Mouse (Mus musculus): Measurements from ENCODE around the gene 3110070M22Rik. TPM values are rescaled to one million over a fixed set of nuclear protein-coding genes. Genes with fewer than 3 reads are reported as not detected.
"Not testable (repeated sequence)": the region's sequence is repeated elsewhere in the genome, so short reads cannot be mapped to it uniquely, and the experiment has no call there.

The 3110070M22Rik gene
- polyA plus RNA-seq (2015; fragmentation: Nextera tagmentation; extraction: Ambion mirVana), result 1.7 and 1.8 TPM in 2 replicates

- Histone ChIP-seq H3K27ac (peak within 1 kb of the TSS; percentile 3; the same call in 1 of the 2 replicates), H3K9me3 (peaks cover 20% of the 10 kb centered on the region), H3K4me2 (replicated peaks) (peak within 1 kb of the TSS; percentile 48), H3K9ac (peak within 1 kb of the TSS; percentile 37), H3K4me1 (no peaks in the 10 kb centered on the region), H3K36me3 (peaks cover 38% of the 10 kb centered on the region), H3K27me3 (no peaks in the 10 kb centered on the region), H3K4me3 (no peak within 1 kb of the TSS)
- WGBS, result 75% methylated on average over 87 of the region's 87 CpGs
- ATAC-seq (ENCODE audit: low FRiP score, low read depth), result no peak
Measured at GRCm38 (mm10) chr13:119487880-119488580, at the start of gene 3110070M22Rik, which contains the start of gene Tmem267. Gene 3110070M22Rik (minus strand): TSS chr13:119488383. Gene Tmem267 (plus strand): TSS chr13:119488039.

- H3K4me3 ChIP-seq; H3K36me3 ChIP-seq; H3K4me2 ChIP-seq (replicated peaks); H3K27ac ChIP-seq; H3K4me1 ChIP-seq; H3K27me3 ChIP-seq; H3K9ac ChIP-seq: not testable (repeated sequence)
- WGBS, result 96% methylated on average over 13 of the region's 22 CpGs
- peak; percentile 22; the same call in 1 of the 2 replicates for ATAC-seq (ENCODE audit: low FRiP score, low read depth)
- peaks cover 20% of the 10 kb centered on the region for H3K9me3 ChIP-seq
Measured at GRCm38 (mm10) chr13:119494938-119495337, 6.8 kb upstream of the 3110070M22Rik start.

GRCm38 (mm10) chr13:119492083-119492482, 3.9 kb upstream of the 3110070M22Rik start:
- 91% methylated on average over 10 of the region's 10 CpGs for WGBS
- not testable (repeated sequence) for H3K27me3 ChIP-seq; H3K4me3 ChIP-seq; H3K4me1 ChIP-seq; H3K4me2 ChIP-seq (replicated peaks); H3K27ac ChIP-seq; ATAC-seq (ENCODE audit: low FRiP score, low read depth); H3K9ac ChIP-seq; H3K36me3 ChIP-seq
- H3K9me3 ChIP-seq, result peaks cover 24% of the 10 kb centered on the region

- Histone ChIP-seq H3K36me3 (peaks cover 42% of the 10 kb centered on the region), H3K4me2 (replicated peaks) (peak overlapping the region; percentile 48), H3K9ac (no peak overlapping the region), H3K4me1 (no peaks in the 10 kb centered on the region), H3K4me3 (no peak overlapping the region), H3K9me3 (peaks cover 20% of the 10 kb centered on the region), H3K27me3 (no peaks in the 10 kb centered on the region), H3K27ac (no peak overlapping the region)
- 70% methylated on average over 7 of the region's 7 CpGs for WGBS
- no peak for ATAC-seq (ENCODE audit: low FRiP score, low read depth)
Measured at GRCm38 (mm10) chr13:119487354-119487753, 829 bp downstream of the 3110070M22Rik start.

- ATAC-seq (ENCODE audit: low FRiP score, low read depth), result no peak
- Histone ChIP-seq H3K27ac (no peak overlapping the region), H3K4me2 (replicated peaks) (no peak overlapping the region), H3K4me3 (no peak overlapping the region), H3K27me3 (no peaks in the 10 kb centered on the region), H3K9me3 (no peaks in the 10 kb centered on the region), H3K36me3 (peaks cover 70% of the 10 kb centered on the region), H3K9ac (no peak overlapping the region), H3K4me1 (no peaks in the 10 kb centered on the region)
- 91% methylated on average over 2 of the region's 2 CpGs for WGBS
Measured at GRCm38 (mm10) chr13:119477789-119478188, 10.4 kb downstream of the 3110070M22Rik start.

GRCm38 (mm10) chr13:119476631-119477030, 11.6 kb downstream of the 3110070M22Rik start:
- Histone ChIP-seq H3K4me1 (no peaks in the 10 kb centered on the region), H3K27me3 (no peaks in the 10 kb centered on the region), H3K27ac (no peak overlapping the region), H3K4me2 (replicated peaks) (no peak overlapping the region), H3K36me3 (peaks cover 77% of the 10 kb centered on the region), H3K9ac (no peak overlapping the region), H3K9me3 (no peaks in the 10 kb centered on the region), H3K4me3 (no peak overlapping the region)
- ATAC-seq (ENCODE audit: low FRiP score, low read depth), result no peak
- 92% methylated on average over 9 of the region's 9 CpGs for WGBS

- ATAC-seq (ENCODE audit: low FRiP score, low read depth), result peak; percentile 97
- Histone ChIP-seq H3K36me3 (peaks cover 36% of the 10 kb centered on the region), H3K27me3 (no peaks in the 10 kb centered on the region), H3K27ac (peak within 1 kb of the TSS; percentile 39; the same call in 1 of the 2 replicates), H3K4me3 (peak within 1 kb of the TSS; percentile 80), H3K4me2 (replicated peaks) (peak within 1 kb of the TSS; percentile 80), H3K9ac (peak within 1 kb of the TSS; percentile 81), H3K4me1 (peaks cover 22% of the 10 kb centered on the region), H3K9me3 (no peaks in the 10 kb centered on the region)
- WGBS, result 10% methylated on average over 57 of the region's 57 CpGs
Measured at GRCm38 (mm10) chr13:119462596-119463560, 25.3 kb downstream of the 3110070M22Rik start, which contains the start of gene 4833420G17Rik. Gene 4833420G17Rik (plus strand): TSS chr13:119462768.

- Histone ChIP-seq H3K4me1 (peaks cover 22% of the 10 kb centered on the region), H3K9ac (peak overlapping the region; percentile 81), H3K27ac (0 out of 2 replicates have a peak overlapping the region, but pooled peaks have one; percentile 39), H3K4me2 (replicated peaks) (peak overlapping the region; percentile 80), H3K9me3 (no peaks in the 10 kb centered on the region), H3K27me3 (no peaks in the 10 kb centered on the region), H3K4me3 (peak overlapping the region; percentile 80), H3K36me3 (peaks cover 32% of the 10 kb centered on the region)
- peak; percentile 65 for ATAC-seq (ENCODE audit: low FRiP score, low read depth)
- WGBS, result 12% methylated on average over 10 of the region's 10 CpGs
Measured at GRCm38 (mm10) chr13:119461900-119462595, 26.1 kb downstream of the 3110070M22Rik start.

- Histone ChIP-seq H3K4me3 (no peak overlapping the region), H3K27me3 (no peaks in the 10 kb centered on the region), H3K9me3 (no peaks in the 10 kb centered on the region), H3K27ac (no peak overlapping the region), H3K36me3 (peaks cover 49% of the 10 kb centered on the region), H3K4me1 (no peaks in the 10 kb centered on the region), H3K9ac (no peak overlapping the region), H3K4me2 (replicated peaks) (no peak overlapping the region)
- ATAC-seq (ENCODE audit: low FRiP score, low read depth), result no peak
- WGBS, result 91% methylated on average over 7 of the region's 7 CpGs
Measured at GRCm38 (mm10) chr13:119456342-119456741, 31.8 kb downstream of the 3110070M22Rik start.

- no peak for ATAC-seq (ENCODE audit: low FRiP score, low read depth)
- no peaks in the 10 kb centered on the region for H3K4me1 ChIP-seq
- H3K36me3 ChIP-seq, result peaks cover 62% of the 10 kb centered on the region
- H3K4me2 ChIP-seq (replicated peaks), result no peak overlapping the region
- no peaks in the 10 kb centered on the region for H3K9me3 ChIP-seq
- H3K4me3 ChIP-seq, result no peak overlapping the region
- H3K27ac ChIP-seq, result no peak overlapping the region
- no peaks in the 10 kb centered on the region for H3K27me3 ChIP-seq
- H3K9ac ChIP-seq, result no peak overlapping the region
Measured at GRCm38 (mm10) chr13:119455082-119455481, 33.1 kb downstream of the 3110070M22Rik start.

- Histone ChIP-seq H3K27ac (no peak overlapping the region), H3K4me1 (no peaks in the 10 kb centered on the region), H3K4me2 (replicated peaks) (no peak overlapping the region), H3K9ac (no peak overlapping the region), H3K36me3 (peaks cover 63% of the 10 kb centered on the region), H3K27me3 (no peaks in the 10 kb centered on the region), H3K4me3 (no peak overlapping the region), H3K9me3 (no peaks in the 10 kb centered on the region)
- no peak for ATAC-seq (ENCODE audit: low FRiP score, low read depth)
- 96% methylated on average over 4 of the region's 4 CpGs for WGBS
Measured at GRCm38 (mm10) chr13:119453563-119453962, 34.6 kb downstream of the 3110070M22Rik start.
